Mouse (Mus musculus) stomach, embryonic 14.5 days (tissue): Measurements from ENCODE around the gene Ralgps1. TPM values are rescaled to one million over a fixed set of nuclear protein-coding genes. Genes with fewer than 3 reads are reported as not detected.

Experiments used
- ATAC-seq: fragments of 200-750 bp; cut with Nextera tagmentation; 2 replicates; pipeline ENCODE4 v1.8.0; 2017; ENCODE audit warnings: low read depth, moderate TSS enrichment; ENCODE audit not compliant: insufficient number of reproducible peaks, insufficient read depth, low FRiP score
- H3K27ac ChIP-seq: fragments of 300-500 bp; sonication (generic); 2 replicates; pipeline ENCODE4 v1.5.1; 2014; ENCODE audit warnings: mild to moderate bottlenecking, low read length, moderate library complexity, mixed read lengths
- H3K27me3 ChIP-seq: fragments of 300-500 bp; sonication (generic); 2 replicates; pipeline ENCODE4 v1.6.1; 2014; ENCODE audit warnings: low read length, control low read depth, mixed read lengths; ENCODE audit not compliant: control insufficient read depth, insufficient read depth
- H3K36me3 ChIP-seq: fragments of 300-500 bp; sonication (generic); 2 replicates; pipeline ENCODE4 v1.6.1; 2014; ENCODE audit warnings: mild to moderate bottlenecking, control low read depth, low read length, moderate library complexity, mixed read lengths; ENCODE audit not compliant: control insufficient read depth, insufficient read depth
- H3K4me1 ChIP-seq: fragments of 300-500 bp; sonication (generic); 2 replicates; pipeline ENCODE4 v1.6.1; 2014; ENCODE audit warnings: low read length, control low read depth, mixed read lengths; ENCODE audit not compliant: control insufficient read depth, insufficient read depth
- H3K4me2 ChIP-seq: fragments of 300-500 bp; sonication (generic); replicated peaks from 2 replicates; pipeline ENCODE4 v1.6.1; 2014; ENCODE audit warnings: low read depth, low read length, control low read depth
- H3K4me3 ChIP-seq: fragments of 300-500 bp; sonication (generic); 2 replicates; pipeline ENCODE4 v1.5.1; 2014; ENCODE audit warnings: low read depth, low read length, control low read depth
- H3K9ac ChIP-seq: fragments of 300-500 bp; sonication (generic); replicated peaks from 2 replicates; pipeline ENCODE4 v1.6.1; 2014; ENCODE audit warnings: low read depth, mild to moderate bottlenecking, control low read depth, low read length, moderate library complexity, mixed read lengths
- H3K9me3 ChIP-seq: fragments of 300-500 bp; sonication (generic); 2 replicates; pipeline ENCODE4 v1.6.1; 2016; ENCODE audit warnings: low read depth, low read length, control low read depth; ENCODE audit not compliant: control insufficient read depth
- WGBS: fragments of 180-500 bp; shearing (Covaris S2); extraction: QIAGEN DNeasy Blood & Tissue Kit; methylation state at CpG from one replicate; pipeline ENCODE4 v1.1.7; 2014; 5-methylcytosine and 5-hydroxymethylcytosine counted together
- polyA plus RNA-seq: library from polyadenylated mRNA; unstranded; fragments of >200 nt; fragmentation: Nextera tagmentation; extraction: Ambion mirVana; gene quantifications from 2 replicates; pipeline ENCODE4 v1.2.1, GENCODE M21; 2014

Gene Ralgps1
- polyA plus RNA-seq, 1 experiment from 2014 or later: 12.4 TPM

DNA sequence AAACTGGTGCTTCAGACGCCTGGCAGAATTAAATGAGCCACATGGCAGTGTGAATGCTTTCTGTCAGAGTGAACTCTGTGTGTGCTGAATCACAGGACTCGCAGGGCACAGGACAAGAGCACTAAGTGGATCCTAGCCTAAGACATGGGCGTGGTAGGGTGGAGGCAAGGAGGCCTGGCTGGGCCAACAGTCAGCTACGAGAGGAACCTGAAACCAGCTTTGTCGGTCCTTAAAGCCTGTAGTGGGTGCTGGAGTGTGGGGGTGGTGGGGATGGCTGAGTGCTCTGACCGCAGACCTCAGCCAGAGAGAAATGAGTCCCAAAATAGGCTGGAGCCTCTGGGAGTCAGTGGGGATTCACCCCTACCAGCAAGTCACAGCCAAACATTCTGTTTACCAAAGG, 168.0 kb downstream of the Ralgps1 start:
- H3K4me2 ChIP-seq: no peak overlapping the region
- no peak for ATAC-seq
- no peak overlapping the region for H3K9ac ChIP-seq
- WGBS: 40% methylated on average over 6 of the region's 6 CpGs
- H3K27ac ChIP-seq: no peak overlapping the region
- no peak overlapping the region for H3K4me3 ChIP-seq
- no peaks in the 10 kb centered on the region for H3K36me3 ChIP-seq
- no peaks in the 10 kb centered on the region for H3K27me3 ChIP-seq
- H3K4me1 ChIP-seq: peaks cover 14% of the 10 kb centered on the region
- no peaks in the 10 kb centered on the region for H3K9me3 ChIP-seq

DNA sequence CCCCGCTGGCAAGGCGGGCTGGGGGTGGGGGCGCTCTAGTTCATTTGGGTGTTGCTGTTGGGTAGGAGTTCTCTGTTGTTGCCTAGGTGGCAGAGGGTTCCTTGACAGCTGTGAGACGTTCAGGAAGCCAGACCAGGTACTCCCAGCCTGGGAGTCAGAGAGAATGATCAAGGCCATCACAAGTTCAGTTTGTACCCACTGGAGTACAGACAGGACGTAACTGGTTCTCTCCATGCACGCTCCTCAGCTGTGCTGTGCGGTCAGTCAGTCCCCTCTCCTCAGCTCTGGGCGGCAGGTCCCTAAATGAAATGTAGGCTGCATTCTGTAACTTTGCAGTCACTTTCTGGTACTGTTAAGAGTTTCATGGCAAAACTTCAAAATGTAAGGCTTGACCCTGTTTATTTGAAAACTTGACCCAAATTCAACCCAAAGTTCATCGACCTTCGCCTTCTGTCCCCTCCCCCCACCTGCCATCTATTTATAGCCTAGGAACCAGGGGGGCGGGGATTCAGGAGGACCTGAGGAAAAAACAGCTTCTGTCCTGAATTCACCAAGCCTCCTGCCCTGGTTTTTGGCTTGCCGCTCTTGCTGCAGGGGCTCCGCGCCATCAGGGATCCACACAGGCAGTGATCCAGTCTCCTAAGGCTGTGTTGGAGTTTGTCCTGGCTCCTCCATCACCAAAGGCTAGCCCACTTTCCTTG, 170.8 kb downstream of the Ralgps1 start:
- Histone ChIP-seq H3K4me2 (no peak overlapping the region), H3K9me3 (no peaks in the 10 kb centered on the region), H3K27me3 (no peaks in the 10 kb centered on the region), H3K27ac (no peak overlapping the region), H3K36me3 (no peaks in the 10 kb centered on the region), H3K4me1 (no peaks in the 10 kb centered on the region; the same call in 1 of the 2 replicates), H3K4me3 (no peak overlapping the region), H3K9ac (no peak overlapping the region)
- 69% methylated on average over 14 of the region's 14 CpGs for WGBS
- no peak for ATAC-seq

DNA sequence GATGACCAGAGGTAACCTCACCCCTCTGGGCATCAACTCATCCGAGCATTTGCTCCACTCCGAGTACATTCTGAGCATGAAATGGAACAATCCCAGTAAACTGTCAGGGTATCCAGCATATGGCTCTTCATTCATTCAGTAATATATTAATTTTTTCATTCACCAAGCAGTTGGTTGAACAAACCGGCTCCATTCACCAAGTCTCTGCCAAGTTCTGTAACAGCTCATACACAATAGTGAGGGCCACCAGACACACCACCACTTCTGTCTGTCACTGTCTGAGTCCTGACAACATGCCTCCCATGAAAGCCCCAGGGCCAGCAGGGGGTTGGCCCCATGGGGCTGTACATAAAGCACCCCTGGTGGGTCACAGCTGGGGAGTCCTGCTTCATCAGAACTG, 181.3 kb downstream of the Ralgps1 start:
- ATAC-seq: no peak
- Histone ChIP-seq H3K4me3 (no peak overlapping the region), H3K9ac (no peak overlapping the region), H3K36me3 (no peaks in the 10 kb centered on the region), H3K9me3 (no peaks in the 10 kb centered on the region), H3K27me3 (no peaks in the 10 kb centered on the region), H3K27ac (no peak overlapping the region), H3K4me1 (0 out of 2 replicates have a peak, but pooled peaks cover 2% of the 10 kb centered on the region), H3K4me2 (no peak overlapping the region)
- 87% methylated on average over 3 of the region's 3 CpGs for WGBS

DNA sequence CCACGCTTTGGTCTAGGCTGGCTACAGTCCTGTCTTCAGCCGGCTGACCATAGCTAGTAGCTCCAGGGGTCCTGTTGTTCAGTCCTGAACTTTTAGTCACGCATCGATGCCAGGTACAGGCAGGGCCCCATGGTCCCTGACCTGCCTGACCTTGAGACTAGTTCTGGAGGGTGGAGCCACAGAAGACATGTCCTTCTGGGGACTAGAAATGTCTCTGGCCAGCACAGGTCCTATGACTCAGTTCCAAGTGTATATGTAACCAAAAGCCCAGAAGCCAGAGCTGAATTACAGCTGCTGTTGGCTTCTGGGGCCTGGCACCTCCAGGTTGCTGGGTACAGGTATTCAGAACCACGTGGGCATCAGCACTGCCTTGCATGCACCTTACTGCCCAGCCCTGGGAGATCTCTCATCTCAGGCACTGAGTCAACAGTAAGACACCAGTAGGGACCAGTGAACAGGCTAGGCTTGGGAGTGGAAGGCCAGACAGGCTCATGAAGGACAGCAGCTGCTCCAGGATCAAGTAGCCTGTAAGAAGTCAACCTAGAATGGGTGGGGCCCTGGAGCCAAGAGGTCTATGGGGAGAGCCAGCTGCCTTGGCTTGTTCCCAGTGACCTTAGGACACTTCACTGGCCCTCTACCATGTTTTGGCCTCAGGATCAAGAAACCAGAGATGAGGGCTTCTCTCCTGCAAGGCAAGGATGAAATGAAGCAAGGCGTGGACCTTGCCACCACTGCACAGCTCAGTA, 182.2 kb downstream of the Ralgps1 start:
- no peak for ATAC-seq
- no peak overlapping the region for H3K27ac ChIP-seq
- WGBS: 82% methylated on average over 6 of the region's 6 CpGs
- no peak overlapping the region for H3K4me3 ChIP-seq
- no peaks in the 10 kb centered on the region for H3K9me3 ChIP-seq
- 0 out of 2 replicates have a peak, but pooled peaks cover 2% of the 10 kb centered on the region for H3K4me1 ChIP-seq
- H3K9ac ChIP-seq: no peak overlapping the region
- H3K36me3 ChIP-seq: no peaks in the 10 kb centered on the region
- H3K4me2 ChIP-seq: no peak overlapping the region
- no peaks in the 10 kb centered on the region for H3K27me3 ChIP-seq

DNA sequence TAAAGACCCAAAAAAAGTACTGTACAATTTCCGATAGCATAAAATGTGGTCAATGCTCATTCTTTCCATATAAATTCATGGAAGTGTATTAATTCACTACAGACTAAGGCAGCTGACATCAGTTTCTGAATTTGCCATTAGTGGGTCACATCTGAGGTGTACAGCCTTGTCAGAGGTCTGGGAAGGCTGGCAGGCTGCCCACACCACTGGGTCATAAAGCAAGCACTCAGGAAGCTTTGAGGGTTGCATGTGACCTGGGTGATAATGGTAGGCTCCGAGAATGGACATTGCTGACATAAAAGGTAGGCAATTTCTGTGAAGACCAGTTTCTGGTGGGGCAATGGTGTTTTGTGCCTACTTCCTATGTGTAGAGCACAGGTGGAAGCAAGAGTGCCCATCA, 183.4 kb downstream of the Ralgps1 start:
- H3K36me3 ChIP-seq: no peaks in the 10 kb centered on the region
- no peak overlapping the region for H3K9ac ChIP-seq
- no peak for ATAC-seq
- H3K4me2 ChIP-seq: no peak overlapping the region
- 78% methylated on average over 2 of the region's 2 CpGs for WGBS
- no peaks in the 10 kb centered on the region for H3K4me1 ChIP-seq
- no peak overlapping the region for H3K4me3 ChIP-seq
- H3K27me3 ChIP-seq: no peaks in the 10 kb centered on the region
- H3K27ac ChIP-seq: no peak overlapping the region
- H3K9me3 ChIP-seq: no peaks in the 10 kb centered on the region

DNA sequence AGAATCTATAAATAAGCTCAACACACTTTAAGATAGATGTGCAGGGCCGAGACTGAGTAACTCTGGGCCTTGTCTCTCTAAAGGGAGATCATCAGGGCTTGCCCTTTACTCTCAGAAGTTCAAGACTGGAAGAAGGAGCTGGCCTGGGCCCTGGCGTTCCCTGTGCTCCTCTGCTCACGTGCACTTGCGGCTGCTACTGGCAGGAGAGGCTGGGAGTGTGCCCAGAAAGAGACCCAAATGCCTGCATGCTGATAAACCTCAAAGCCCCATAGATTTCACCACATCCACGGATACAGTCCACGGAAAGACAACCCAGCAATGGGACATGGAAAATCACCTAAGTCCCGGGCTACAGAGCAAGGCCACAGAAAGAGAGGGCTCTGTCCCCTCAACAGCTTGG, 184.8 kb downstream of the Ralgps1 start:
- no peak for ATAC-seq
- no peak overlapping the region for H3K27ac ChIP-seq
- H3K36me3 ChIP-seq: no peaks in the 10 kb centered on the region
- H3K4me1 ChIP-seq: no peaks in the 10 kb centered on the region
- WGBS: 68% methylated on average over 7 of the region's 7 CpGs
- H3K9me3 ChIP-seq: no peaks in the 10 kb centered on the region
- H3K4me3 ChIP-seq: no peak overlapping the region
- no peak overlapping the region for H3K9ac ChIP-seq
- no peak overlapping the region for H3K4me2 ChIP-seq
- H3K27me3 ChIP-seq: no peaks in the 10 kb centered on the region

DNA sequence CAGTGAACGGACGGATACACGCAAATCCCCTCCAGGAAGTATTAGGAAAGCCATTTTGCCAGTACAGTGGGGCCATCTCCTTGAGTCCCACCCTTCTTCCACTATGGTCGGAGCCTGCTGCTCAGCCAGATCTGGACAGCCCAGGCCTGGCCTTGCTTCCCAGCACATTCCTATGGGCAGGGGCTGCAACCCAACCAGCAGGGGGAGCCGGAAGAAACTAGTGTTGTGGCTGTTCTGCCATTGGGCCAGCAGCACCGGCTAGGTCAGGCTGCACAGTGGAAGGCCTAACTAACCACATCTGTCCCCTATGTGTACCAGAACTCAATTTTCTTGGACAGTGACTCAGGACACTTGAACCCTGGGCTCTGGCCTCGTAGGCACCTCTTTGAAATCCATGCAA, 186.0 kb downstream of the Ralgps1 start:
- H3K4me1 ChIP-seq: peaks cover 3% of the 10 kb centered on the region
- no peak overlapping the region for H3K4me3 ChIP-seq
- no peak overlapping the region for H3K9ac ChIP-seq
- no peak overlapping the region for H3K27ac ChIP-seq
- H3K4me2 ChIP-seq: no peak overlapping the region
- H3K27me3 ChIP-seq: no peaks in the 10 kb centered on the region
- 72% methylated on average over 7 of the region's 7 CpGs for WGBS
- ATAC-seq: no peak
- H3K36me3 ChIP-seq: no peaks in the 10 kb centered on the region
- H3K9me3 ChIP-seq: no peaks in the 10 kb centered on the region

DNA sequence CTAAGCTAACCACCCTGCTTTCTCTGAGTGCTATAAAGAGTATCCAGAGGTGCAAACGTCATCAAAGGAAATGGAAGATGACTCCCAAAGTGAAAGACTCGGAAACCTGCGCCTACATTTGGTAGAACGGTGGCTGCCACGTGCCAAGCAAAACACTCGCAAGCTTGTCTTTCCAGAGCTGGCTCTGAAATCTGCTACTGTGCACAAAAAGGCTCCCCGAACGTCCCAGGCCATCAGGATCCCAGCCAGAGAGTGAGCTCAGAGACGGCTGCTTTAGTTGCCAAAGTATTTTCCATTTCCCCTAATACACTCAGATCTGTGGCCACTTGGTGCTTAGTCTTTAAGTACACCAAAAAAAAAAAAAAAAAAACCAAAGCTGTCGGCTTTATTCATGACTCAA, 186.6 kb downstream of the Ralgps1 start:
- peaks cover 9% of the 10 kb centered on the region for H3K4me1 ChIP-seq
- WGBS: 75% methylated on average over 10 of the region's 10 CpGs
- ATAC-seq: no peak
- no peak overlapping the region for H3K27ac ChIP-seq
- H3K9ac ChIP-seq: no peak overlapping the region
- H3K4me2 ChIP-seq: no peak overlapping the region
- H3K4me3 ChIP-seq: no peak overlapping the region
- H3K9me3 ChIP-seq: no peaks in the 10 kb centered on the region
- H3K27me3 ChIP-seq: no peaks in the 10 kb centered on the region
- no peaks in the 10 kb centered on the region for H3K36me3 ChIP-seq
